Mouse (Mus musculus): ENCODE measurements around the gene Tial1.

The Tial1 gene

DNA sequence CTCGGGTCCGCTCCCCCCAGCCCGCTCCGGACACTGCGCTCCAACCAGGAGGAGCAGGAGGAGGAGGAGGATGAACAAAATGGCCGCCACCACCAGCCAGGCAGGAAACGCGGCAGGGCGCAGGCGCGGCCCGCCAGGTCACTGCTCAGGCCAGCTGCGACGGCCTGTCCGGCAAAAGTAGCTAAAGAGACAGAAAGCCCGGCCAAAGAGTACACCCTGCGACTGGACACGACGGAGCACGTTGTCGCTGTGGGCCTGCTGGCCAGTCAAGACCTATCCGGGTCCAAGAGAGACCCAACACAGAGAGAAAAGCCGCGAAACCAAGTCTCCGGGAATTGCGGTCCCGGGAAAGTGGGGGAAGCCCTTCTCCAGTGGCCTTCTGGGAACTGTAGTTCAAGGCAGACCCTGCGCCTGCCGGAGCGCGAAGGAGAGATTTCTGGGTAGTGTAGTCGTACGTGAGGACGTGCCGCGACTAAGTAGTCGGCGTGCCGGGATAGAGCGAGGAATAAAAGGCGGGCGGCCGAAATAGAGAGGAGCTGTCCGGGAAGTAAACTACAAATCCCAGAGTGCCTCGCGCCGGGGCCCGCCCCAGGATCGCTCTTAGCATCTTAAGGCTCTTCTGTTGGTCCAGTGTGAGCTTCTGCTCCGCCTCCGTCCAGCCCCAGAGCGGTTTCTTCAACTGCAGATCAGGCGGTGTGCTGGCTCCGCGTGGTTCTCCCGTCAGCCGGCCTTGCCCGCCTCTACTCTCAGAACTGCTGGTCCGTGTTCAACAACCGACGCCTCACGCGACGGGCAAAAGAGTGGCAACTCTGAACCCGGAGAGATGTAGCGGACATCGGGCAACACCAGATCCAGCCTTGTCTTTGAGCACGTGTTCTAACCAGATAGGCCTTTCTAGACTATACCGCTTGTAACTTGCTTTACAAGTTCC, at the start of gene Tial1:
TSS of gene Tial1 (minus strand) at position 433 of the 931 bp plus-strand sequence.
- DNase-seq (ENCODE audit: low read depth, low spot score): peak; percentile 96

DNA sequence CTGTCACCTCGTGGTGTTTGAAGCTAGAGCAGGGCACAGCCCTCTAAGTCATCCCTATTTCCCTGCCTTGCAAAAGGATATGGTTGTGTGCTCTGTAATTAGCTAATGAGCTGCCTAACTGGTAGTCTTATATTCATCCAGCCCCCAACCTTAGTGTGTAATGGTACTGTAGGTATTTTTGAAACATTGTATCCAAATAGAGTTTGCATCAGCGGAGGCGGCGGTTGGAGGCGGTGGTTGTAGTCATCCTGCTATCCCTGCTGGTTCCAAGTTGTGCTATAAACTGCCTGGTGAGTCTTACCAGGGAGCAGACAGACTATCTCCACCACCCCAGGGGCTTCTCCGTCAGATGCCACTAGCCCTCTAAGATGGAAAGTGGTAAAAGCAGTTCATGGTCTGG, 42.6 kb upstream of the Tial1 start:
- no peak for DNase-seq (ENCODE audit: low read depth, low spot score)

DNA sequence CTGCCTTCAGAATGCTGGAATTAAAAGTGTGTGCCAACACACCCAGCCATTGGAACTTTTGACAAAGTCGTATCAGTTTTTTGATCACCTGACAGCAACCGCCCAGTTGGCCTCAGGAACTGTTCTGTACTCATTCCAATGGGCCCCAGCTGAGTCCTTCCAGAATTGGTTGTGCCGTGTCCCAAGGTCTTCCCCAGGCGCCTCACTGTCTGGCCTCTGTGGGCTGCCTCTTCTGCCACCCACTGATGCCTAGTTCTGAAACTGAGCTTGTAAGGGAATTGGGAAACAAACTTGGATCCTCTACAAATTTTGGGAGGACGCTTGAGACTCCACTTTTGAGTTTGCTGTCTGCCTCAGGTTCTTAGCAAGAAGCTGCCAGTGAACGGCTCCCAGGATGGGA, 38.3 kb upstream of the Tial1 start:
- DNase-seq (ENCODE audit: low read depth, low spot score): no peak

DNA sequence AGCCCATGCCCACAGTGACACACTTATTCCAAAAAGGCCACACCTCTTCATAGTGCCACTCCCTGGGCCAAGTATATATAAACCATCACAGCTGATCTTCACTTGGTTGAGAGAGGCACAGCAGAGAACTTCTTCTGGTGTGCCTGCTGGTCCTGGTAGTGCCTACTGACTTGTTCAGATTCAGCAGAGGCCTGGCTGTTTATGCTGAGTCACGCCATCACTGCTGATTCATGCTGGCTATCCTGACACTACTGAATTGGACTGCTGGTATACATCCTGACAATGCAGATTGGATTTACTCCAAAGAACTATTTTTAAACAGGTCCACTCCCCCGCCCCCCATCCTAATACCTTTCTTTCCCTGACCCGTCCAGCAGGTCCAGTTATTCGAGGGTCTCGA, 33.0 kb upstream of the Tial1 start:
- no peak for DNase-seq (ENCODE audit: low read depth, low spot score)

DNA sequence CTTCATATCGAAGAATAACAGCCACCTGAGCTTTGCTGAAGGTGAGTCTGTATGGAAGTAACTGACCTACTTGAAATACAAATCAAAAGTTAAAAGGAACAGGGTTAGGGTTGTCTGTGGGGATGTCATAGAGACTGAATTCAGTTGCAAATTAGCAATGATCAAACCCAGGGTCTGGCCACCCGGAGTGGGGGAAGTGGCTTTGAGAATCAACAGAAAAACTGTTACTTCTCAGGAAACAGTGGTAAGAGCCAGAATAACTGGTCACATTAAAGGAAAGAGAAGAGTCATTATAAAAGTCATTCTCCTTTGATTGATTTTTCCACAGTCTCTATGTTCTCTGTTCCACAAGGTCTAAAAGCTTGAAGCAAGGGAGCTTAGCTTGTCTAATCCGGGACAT, 27.5 kb upstream of the Tial1 start:
- no peak for DNase-seq (ENCODE audit: low read depth, low spot score)

DNA sequence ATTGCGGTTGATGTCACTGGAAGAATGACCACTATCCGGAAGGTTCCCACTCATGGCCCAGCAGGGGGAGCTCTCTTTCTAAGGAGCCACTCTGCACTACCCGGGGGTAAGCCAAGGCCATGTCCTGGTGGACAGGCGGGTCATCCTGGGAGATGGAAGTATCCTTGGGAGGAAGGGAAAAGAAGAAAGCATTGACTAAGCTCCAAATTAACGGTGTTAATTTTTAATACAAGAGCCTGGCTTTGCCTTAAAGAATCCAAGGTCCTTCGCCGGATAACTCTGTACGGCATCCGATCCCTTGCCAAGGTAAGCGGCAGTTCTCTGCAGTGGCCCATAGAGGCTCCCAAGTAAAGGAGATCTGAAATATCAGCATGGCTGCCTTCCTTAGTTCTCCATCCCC, 12.8 kb upstream of the Tial1 start:
- peak; percentile 36 for DNase-seq (ENCODE audit: low read depth, low spot score)

DNA sequence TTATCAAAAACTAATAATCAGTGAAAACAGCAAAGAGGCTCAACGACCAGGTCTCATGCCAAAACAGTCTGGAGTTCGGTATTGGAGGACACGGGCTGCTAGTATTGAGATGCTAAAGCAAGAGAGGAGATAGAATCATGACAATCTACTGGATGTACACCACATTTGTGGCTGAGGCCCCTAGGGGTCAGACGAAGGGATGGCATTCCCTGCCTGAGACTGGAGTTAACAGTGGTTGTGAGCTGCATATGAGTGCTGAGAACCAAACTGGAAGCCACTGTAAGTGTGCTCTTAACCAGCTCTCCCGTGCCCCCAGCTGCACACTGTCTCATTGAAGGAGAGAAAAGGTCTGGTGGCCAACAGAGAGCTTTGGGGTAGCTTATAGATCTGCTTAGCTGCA, 889 bp upstream of the Tial1 start:
- no peak for DNase-seq (ENCODE audit: low read depth, low spot score)

DNA sequence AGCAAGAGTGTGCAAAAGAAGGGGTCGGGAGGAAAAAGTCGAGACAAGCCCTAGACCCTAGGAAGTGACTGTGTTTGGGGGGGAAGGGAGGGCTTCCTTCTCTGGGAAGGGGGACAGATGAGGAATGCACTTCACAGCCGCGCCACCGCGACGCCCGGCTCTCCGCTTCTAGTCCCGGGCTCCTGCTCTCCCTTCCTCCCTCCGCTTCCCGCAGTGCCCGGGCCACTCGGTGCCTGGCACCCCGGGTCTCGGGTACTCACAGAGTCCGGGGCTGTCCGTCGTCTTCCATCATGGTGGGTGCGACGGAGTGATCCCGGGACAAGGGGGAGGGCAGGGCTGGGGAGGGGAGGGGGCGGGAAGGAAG, 670 bp downstream of the Tial1 start:
- DNase-seq (ENCODE audit: low read depth, low spot score): no peak

DNA sequence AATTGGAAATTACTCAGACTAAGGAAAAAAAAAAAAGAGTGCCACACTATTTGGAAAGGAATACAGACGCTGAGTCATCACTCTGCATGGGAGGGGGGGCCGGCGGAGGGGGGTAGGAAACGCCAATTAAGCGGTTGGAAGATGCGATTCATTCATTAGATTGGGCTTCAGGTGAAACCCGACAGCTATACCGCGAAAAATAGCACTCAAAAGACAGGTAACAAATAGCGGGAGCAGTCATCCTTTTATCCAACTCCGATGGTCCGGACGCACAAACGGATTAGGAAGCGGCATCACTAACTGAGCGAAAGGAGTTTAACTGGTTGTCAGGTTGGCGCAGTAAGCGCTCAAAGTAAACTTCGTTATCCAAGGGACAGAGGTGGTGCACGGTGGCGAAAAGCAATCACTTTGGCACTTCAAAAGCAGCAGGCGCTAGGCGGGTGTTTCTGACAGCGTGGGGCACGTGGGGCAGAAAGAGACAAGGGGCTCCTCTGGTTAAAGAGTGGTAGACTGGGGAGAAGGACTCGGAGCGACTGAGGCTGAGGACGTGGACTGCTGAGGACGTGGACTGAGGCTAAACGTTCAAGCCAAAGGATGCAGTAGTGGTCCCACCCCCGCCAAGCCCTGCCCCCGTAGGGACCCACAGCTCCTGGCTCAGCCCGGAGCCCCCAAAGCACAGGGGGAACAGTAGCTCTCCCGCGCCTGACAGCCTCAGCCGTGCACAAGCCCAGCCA, 1.2 kb downstream of the Tial1 start:
- no peak for DNase-seq (ENCODE audit: low read depth, low spot score)

DNA sequence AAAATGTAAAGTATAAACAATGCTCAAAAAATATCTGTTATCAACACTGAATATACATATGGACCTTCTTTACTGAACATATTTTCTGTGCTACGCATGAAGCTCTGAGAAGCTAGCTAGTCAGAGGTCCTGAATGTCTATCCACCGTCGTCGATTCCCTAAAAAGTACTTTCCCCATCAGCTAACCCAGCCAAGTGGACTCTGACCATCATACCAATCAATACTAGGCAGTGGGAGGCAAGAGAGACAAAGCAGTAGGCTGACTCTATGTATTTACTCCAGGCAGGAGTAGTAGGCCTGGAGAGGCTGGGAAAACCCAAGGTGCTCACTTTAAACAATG, 1.8 kb downstream of the Tial1 start:
- DNase-seq (ENCODE audit: low read depth, low spot score): no peak

DNA sequence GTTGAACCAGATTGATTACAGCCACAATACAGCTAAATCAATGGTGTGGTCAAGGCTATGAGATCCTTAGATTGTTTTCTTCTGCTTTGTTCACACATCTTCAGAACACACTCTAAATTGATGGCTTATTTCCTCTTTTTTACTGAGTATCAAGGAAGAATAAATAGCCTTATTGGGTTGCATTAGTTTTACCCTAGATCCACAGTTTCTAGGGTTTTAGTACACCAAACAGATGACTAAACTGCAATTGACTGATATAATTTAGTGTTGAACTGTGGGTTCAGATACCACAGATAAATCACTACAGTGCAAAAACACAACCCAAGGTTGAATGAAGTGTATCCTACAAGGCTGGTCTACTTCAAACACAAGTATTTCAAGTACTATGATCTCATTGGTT, 3.5 kb downstream of the Tial1 start:
- DNase-seq (ENCODE audit: low read depth, low spot score): no peak

DNA sequence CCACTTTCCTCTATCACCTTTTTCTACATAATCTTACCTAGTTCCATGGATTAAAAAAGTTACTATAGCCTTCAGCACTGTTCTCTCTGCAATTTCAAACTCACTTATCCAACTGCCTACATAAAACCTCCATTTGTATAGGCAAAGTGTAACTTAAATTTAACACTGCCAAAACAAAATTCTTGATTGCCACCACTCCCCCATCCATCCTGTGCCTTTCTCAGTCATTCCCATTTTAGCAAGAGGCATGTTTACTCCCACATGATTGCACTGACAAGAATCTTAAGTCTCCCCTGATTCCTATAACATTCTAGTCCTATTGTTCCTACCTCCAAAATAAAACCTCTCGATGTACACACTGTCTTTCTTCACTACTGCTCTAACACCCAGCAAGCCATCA, 8.8 kb downstream of the Tial1 start:
- no peak for DNase-seq (ENCODE audit: low read depth, low spot score)

DNA sequence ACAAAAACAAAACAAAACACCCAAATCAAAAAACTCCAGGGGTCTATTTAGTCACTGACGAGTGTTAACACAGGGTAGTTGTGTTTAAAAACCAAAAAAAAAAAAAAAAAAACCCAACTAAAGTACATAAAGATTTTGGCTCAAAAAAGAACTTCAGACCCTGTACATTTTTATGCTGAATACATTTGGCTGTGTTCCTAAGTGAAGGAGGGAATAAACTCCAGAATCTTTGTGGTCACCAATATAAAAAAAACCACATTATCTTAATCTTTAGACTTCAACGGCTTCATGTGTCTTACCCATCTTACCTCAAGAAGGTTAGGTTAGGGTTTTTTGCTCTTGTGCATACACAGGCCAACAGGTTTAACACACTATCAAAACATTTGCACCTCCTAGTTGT, 20.9 kb downstream of the Tial1 start:
- DNase-seq (ENCODE audit: low read depth, low spot score): no peak

DNA sequence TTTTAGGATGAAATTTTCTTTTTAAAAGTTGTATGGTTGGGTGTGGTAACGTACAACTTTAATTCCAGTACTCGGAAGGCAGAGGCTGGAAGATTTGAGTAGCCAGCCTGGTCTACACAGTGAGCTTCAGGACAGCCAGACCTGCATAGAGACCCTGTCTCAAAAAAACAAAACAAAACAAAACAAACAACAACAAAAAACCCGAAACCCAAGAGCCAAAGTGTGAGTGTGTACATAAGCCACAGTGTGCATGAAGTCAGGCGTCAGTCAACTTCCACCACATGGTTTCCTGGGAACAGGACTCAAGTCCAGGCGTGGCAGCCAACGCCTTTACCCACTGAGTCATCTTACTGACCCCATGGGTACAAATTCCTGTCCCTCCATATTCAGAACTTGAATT, 22.3 kb downstream of the Tial1 start:
- no peak for DNase-seq (ENCODE audit: low read depth, low spot score)

DNA sequence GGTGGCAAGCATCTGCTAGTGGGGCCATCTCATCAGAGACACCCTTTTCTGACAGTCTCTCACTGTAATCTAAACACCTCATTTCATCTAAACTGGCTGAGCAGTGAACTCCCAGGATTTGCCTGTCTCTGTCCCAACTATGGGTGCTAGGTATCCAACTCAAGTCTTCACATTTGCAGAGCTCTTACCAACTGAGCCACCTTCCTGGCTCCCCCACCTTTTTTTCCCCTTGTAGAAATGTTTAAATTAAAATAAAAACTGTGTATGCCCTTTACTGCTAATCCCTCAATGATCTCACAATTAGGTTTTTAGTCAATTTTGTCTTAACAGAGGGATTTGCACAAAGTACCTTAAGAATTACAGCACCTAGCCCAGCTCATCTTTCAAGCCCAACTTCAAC, 23.4 kb downstream of the Tial1 start:
- no peak for DNase-seq (ENCODE audit: low read depth, low spot score)

DNA sequence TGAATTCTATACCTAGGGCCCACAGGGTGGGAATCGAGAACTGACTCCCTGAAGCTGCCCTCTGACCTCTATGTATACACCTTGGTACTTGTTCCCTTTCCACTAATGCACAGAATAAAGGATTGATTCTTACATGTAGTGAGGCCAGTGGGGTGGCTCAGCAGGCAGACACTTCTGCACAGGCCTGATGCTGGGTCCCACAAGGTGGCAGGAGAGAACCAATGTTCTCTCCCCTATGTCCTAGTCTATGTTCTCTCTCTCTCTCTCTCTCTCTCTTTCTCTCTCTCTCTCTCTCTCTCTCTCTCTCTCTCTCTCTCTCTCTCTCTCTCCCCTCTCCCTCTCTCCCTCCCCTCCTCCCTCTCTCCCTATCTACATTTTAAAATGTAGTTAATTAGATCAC, 28.3 kb downstream of the Tial1 start:
- no peak for DNase-seq (ENCODE audit: low read depth, low spot score)

DNA sequence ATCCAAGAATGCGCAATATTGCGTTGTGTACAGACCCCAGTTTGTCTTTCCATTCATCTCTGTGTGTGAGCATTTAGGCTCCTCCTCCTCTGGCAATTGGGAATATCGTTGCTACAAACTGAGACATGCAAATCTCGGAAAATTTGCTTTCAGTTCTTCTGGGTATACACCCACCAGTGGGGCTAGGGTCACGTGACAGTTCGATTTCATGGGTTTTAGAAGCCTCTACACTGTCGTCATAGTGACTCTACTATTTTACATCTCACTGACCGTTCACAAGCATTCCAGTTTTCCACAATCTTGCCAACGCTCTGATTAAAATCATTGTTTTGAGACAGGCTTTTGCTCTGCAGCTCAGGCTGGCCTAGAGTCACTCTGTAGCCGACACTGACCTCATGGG, 28.9 kb downstream of the Tial1 start:
- DNase-seq (ENCODE audit: low read depth, low spot score): no peak

DNA sequence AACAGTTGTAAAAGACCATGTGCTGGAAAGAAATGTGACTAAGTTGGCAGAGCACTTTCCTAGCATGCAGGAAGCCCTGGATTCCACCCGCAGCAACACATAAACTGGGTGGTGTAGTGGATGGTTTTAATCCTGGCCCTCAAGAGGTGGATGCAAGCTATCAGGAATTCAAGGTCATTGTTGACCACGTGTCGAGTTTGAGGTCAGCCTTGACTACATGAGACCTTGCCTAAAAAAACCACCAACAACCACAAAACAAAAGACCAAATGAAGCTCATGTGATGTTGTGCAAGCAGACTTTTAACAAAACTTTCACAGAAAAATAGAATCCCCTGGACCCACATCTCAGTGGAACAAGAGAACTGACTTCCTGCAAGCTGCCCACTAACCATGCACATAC, 39.0 kb downstream of the Tial1 start:
- no peak for DNase-seq (ENCODE audit: low read depth, low spot score)

DNA sequence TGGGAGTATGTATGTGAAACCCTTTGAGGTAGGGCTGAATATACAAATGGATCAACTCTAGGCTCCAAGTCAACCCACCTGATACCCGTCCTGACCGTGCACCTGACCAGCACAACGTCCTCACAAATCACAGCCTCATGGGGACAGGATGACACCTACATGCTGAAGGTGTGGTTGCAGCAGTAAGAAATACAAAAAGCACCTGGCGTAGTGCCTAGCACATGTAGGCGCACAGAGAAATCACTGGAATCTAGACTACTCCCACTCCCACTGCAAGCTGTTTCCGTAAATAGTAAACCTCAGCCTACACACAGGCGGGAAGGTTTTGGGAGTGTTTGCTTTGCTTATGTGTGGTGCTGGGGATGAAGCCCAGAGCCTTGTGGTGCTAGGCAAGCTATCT, 39.8 kb downstream of the Tial1 start:
- DNase-seq (ENCODE audit: low read depth, low spot score): no peak

DNA sequence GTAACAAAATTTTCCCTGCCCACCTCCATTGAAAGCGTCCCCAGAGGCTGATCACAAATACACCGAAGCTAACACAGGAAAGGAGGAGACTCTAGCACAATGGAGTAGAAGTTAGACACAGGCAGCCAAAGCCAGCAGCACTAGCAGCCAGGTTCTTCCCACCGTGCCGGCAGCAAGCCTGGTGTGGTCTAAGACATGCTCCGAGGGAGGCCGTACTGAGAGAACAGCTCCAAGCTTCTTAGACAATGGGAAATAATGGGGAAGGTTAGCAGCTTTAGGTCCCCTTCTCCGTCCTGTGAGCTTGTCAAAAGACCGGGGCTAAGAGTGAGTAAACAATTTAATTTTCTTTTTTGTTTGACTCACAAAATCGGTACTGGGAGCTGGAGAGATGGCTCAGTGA, 41.8 kb downstream of the Tial1 start:
- no peak for DNase-seq (ENCODE audit: low read depth, low spot score)

DNA sequence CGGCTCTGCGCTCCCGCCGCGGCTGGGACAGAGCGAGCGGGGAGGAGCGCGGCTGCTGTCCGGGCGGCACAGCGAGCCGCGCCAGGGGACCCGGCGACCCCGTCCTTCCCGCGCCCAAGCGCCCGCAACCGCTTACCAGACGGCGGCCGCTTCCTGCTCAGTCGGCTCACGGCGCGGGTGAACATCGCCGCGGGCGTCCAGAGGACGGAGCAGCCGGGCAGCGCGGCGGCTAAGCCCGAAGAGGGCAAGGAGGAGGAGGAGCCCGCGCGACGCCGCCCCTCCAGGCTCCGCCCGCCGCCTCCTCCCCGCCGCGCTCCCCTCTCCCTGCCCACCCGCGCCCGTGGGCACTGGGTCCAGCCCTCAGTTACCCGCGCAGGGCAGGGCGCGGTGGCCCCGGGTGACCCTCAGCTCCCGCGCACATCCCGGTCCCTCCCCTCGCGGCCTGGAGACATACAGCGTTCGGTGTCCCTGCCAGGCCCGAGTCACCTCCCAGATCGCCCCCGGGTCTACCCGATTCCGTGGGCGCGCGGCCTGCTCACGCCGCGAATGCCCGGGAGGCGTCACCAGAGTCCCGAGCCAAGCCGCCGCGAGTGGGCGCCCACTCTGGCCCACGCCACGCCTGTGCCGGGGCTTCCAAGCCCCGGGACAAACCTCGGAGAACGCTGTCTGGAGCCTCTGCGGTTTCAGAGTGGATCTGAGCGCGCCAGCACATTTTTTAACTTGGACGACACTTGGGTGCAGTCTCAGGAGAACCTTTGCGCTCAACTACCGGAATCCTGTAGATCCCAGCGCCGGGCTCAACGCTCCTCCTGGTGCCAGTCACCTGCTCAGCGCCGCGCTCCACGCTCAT, 43.4 kb downstream of the Tial1 start, which contains the start of gene Rgs10:
TSS of gene Rgs10 (minus strand) at position 829 of the 850 bp plus-strand sequence.
- no peak for DNase-seq (ENCODE audit: low read depth, low spot score)

DNA sequence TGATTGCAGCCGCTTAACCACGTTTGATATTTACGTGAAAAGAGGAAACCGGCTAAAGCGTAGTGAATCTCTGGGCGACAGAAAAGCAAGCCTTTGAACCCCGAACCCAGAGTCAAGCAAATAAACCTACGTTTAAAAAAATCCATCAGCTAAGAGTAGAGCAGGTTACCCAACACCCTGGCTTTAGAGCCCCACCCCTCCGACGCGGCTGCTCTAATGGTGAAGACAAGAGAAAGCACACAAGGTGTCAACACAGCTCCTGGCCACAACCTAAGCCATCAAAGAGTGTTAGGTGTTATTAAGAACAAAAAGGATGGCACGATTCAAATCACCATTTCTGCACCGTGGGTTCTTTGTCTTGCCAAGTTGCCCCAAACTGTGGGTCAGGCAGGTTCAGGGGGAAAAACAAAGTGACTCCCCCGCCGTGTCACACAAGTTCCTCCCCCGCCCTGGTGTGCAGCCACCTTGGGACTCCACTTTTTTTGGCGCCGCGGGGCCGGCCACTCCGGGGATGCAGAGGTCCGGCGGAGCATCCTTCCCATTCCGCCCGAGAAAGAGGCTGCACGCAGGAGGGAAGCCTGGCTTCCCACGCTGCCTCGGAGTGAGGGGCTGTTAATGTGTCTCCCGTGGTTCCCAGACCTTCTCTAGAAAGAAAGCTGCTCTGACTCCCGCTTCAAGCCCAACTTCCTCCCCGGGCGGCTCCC, 44.1 kb downstream of the Tial1 start:
- no peak for DNase-seq (ENCODE audit: low read depth, low spot score)

Data from retina, adult 2 months (tissue).